Mouse (Mus musculus): Measurements from ENCODE around the gene Smarca1. TPM values are rescaled to one million over a fixed set of nuclear protein-coding genes. Genes with fewer than 3 reads are reported as not detected.

Gene Smarca1
- not detected in 2 replicates for total RNA-seq (2017)

DNA sequence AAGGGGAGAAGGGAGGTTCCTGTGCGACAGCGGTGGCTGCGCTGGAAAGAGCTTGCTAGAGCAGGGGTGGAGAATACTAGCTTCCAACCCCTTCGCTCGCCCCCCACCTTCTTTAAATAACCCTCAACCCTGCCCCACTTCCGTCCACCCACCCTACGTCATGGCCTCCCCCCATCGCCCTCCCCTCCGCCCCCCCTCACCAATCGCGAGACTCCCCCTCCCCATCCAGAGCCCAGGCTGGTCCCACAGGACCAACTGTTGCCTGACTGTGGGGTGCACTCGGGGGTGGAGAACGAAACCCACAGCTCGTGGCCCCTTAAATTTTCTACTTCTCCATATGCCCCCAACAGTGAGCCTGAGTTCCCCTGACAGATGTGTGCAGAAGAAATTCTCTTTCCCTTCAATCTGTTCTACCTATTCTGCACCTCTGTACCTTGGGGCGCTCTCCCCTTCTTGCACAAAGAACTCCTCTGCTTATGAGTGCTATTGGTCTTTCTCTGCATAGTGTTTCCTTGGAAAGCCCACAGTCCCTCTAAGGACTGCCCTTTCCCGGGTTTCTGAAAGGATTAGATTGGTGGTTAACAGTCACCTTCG is at the start of gene Smarca1:
TSS of gene Smarca1 (minus strand) at position 544 of the 594 bp plus-strand sequence.
- ATAC-seq (replicated peaks; ENCODE audit: low read depth, poor library complexity, severe bottlenecking): 0 out of 2 replicates have a peak, but pooled peaks have one; percentile 36

DNA sequence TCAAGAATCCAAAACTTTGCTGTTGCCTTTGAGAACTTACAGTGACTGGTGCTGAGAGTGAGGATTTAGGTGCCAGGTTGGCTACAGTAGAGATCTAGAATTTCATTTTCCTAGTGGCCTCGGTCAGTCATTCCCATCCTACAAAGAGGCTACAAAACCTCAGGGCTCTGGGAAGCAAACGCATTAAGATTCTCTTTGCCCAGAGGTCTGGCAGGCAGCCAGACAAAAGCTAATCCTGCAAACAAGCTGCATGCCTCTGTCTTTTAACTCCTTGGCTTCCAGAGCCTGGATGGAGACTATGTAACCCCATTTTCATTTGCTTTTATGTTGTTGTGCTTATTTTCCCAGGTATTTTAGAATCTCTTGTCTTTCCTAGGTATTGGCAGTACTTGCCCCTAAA is 45.0 kb upstream of the Smarca1 start:
- no peak for ATAC-seq (replicated peaks; ENCODE audit: low read depth, poor library complexity, severe bottlenecking)

DNA sequence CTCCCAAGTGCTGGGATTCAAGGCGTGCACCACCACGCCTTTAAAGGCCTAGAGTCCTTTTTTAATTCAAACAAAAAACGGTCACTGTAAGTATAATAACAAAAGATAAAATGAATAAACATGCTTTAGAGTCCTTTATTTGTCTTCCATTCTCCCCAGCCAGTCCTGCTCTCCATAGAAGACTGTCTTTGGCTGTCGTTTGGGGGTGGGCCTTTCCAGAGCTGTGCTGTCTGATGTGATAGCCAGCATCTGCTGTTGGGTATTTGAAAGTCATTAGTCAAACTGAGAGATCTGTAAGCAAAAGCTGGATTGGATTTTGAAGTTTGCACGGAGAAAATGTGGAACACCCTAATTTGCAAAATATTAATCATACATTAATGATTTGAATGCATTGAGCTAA is 44.1 kb upstream of the Smarca1 start:
- no peak for ATAC-seq (replicated peaks; ENCODE audit: low read depth, poor library complexity, severe bottlenecking)

DNA sequence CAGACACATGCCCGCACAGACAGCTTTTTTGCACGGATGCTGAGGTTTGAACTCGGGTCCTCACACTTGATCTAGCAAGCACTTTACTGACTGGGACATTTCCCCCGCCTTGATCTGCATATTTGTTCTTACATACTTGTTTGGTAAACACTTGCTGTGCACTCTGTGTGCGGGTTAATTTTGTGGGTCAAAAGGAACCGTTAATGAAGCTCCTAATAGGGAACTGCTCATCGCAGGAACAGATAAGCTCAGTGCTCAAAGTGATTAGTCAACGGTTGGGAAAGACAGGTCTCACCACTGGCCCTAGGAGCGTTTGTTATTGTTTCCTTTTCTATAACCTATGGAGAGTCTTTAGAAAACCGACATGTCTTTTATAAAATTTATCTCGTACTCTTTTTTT is 41.6 kb upstream of the Smarca1 start:
- ATAC-seq (replicated peaks; ENCODE audit: low read depth, poor library complexity, severe bottlenecking): no peak

DNA sequence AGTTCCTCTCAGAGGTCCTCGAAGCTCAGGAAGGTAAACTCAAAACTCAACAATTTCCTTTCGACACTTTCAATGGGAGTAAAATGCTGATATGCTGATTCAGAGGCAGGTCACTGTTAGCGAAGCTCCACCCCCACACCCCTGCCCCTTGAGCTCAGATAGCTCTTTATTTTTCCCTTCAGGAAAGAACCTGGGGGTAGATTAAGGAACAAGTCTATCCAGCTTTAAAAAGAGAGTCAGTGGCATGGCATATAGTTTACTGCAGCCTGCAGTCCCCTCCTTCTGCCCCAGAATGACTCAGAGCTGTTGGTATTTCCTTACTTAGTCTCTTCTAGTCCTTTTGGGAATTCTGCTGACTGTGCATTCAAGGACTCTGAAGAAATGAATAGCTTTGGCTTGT is 37.7 kb upstream of the Smarca1 start:
- no peak for ATAC-seq (replicated peaks; ENCODE audit: low read depth, poor library complexity, severe bottlenecking)

DNA sequence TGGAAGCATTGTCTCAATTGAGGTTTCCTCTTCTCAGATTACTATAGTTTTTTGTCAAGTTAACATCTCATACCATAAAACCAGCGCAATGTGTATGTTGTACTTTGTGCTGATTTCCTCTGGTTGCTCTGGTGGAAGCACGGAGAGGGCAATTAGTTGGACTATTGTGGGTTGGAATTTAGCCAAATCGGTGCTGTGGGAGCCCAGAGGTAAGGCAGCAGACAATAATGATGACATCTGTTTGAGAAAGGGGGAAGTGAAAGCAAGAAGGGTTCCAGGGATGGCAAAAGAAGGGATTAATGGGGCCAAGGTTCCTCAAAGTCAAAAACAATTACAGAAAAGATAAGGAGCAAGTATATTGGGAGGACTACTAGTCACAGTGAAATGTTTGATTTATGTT is 35.2 kb upstream of the Smarca1 start:
- peak; percentile 87 for ATAC-seq (replicated peaks; ENCODE audit: low read depth, poor library complexity, severe bottlenecking)

DNA sequence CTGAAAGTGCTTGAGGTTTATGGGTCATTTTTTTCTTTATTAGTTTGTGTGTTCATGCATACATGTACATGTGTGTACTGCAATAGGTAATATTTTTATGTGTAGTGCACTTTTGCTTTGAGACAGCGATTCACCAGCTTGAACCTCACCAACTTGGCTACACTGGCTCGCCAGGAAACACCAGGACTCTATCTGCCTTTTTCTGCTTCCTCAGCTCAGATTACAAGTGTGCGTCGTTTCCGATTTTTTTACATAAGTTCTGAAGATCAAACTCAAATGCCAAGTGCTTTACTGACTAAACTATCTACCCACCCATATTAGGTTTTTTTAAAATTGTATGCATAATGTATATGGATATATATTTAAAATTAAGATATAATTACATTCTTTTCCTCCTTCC is 27.8 kb upstream of the Smarca1 start:
- ATAC-seq (replicated peaks; ENCODE audit: low read depth, poor library complexity, severe bottlenecking): peak; percentile 54

DNA sequence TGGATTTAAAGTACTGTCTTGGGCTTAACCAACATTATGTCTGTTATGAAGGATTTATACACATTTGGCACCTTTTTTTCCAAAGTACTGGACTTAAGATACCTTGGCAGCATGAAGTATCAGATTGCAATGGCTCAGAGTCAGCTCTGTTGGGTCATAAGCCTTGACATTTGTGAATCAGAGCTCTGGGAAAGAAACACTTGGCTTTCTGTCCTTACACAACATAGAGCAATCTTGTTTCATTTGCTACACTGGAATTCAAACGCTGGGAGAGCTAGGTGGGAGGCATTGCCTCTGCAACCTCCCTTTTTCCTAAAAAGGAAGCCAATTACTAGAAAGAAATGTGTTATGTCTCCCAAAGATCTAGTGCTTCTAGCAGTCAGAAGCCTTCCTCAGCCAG is 24.1 kb upstream of the Smarca1 start:
- ATAC-seq (replicated peaks; ENCODE audit: low read depth, poor library complexity, severe bottlenecking): no peak

DNA sequence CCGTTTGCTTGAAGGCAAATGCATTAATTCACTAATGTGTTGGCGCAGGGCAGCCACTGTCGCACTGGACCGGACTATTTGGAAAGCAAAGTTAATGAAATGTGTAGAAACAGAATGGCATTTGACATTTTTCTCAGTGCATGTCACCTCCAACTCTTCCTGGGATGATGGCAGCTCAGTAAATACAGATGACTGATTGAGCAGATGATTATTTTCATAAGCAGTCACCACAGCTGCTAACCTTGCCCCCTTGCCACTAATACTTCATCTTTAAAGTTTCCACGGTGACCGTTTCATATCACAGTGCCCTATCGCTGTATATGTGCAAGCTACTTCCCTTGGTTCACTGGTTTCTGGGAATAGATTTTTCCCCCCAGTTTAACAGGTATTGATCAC is 20.8 kb upstream of the Smarca1 start:
- ATAC-seq (replicated peaks; ENCODE audit: low read depth, poor library complexity, severe bottlenecking): peak; percentile 52

DNA sequence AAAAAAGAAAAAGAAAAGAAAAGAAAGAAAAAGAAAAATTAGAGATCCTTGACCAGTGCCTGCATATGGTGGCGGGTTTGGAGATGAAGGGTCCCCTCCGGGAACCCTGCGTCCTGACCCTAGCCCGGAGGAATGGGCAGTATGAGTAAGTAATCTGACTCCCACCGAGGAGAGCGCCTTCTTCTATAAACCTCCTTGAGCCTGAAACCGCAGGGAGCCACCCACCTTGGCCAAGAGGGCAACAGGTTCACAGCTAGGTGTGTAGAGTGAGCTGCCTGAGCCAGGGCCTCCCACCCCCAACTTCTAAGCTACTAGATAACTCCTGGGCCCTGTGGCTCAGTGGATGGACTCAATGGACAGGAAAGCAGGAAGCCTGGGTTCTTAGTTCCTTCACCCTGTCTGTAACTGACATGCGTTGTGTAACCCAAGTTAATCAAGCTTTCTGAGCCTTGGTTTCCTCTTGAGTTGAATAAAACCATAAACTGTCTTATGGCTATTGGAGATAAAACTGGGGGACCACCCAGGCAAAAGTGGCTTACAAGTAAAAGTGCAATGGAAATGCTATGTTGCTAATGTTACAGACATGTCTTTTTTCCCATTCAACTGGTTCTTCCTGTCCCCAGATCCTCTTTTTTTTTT is 20.2 kb upstream of the Smarca1 start:
- peak; percentile 85 for ATAC-seq (replicated peaks; ENCODE audit: low read depth, poor library complexity, severe bottlenecking)

DNA sequence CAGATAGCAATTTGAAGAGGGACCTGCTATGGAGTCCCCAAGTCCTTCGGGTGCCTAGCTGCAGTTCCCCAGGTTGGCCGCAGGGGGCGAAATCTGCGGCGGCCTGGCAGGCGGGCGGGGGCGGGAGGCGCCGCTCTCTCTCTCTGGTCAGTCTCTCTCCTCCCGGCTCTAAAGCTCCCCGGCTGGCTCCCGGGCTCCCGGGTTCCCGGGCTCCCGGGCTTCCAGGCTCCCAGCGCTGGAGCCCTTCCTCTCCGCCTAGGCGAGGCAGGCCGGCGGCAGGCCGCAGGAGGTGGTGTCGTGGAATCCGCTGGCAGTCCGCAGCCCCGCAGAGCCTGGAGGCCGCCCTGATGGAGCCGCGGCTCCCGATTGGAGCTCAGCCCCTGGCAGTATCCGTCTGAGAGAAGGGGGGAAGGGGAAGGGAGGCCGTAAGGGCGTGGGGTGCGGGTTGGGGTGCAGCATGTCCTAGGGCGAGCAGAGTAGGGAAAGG is 19.6 kb upstream of the Smarca1 start, which contains the start of gene Ocrl:
TSS of gene Ocrl (plus strand) at position 82 of the 487 bp plus-strand sequence.
- ATAC-seq (replicated peaks; ENCODE audit: low read depth, poor library complexity, severe bottlenecking): peak; percentile 55

DNA sequence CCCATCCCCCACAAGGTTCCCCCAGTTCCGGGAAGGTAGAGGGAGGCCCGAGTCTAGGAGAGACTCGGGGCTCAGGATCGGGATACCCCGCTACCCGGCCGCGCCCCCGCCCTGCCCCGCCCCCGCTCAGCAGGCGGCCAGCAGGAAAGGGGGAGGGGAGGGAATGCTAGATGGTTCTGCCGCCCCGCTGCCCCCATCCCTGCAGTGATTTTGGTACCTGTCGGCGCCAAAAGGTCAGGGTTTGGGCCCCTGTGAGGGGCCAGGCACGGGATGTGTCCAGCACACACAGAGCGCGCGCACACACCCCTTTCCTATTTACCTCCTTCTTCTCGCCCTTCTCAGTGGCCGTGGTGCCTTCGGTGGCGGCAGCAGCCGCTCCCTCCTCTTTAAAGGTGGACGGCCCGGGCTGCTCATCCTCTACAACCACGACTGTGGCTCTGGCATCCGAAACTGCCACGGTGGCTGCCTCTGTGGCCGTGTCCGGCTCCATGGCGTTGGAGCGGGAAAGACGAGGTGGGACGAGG is 805 bp downstream of the Smarca1 start:
- ATAC-seq (replicated peaks; ENCODE audit: low read depth, poor library complexity, severe bottlenecking): 0 out of 2 replicates have a peak, but pooled peaks have one; percentile 36

DNA sequence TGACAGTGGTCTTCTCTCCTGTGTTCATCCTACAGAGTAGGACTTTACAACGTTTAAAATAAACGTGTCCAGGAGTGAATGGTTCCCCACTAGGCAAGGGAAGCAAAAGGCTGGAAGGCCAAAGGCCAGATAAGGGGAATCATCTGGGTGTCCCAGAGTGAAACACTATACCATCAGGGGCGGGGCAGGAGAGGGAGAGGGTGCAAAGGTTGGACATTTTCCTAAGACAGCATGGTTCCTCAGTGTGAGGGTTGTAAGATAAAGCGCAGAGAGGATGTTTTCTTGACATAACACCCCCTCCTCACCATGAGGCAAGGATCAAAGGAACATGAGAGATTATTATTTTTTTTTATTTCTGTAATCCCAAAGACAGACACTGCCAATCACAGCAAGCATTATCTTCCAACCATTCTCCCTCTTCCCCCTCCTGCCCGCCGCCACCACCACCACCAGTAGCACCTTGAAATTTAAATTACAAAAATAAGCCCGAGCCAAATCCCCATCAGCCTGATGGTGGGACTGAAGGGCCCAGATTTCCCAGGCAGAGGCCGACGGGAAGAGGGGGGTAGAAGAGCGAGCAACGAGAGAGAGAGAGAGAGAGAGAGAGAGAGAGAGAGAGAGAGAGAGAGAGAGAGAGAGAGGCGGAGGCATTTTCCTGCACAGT is 1.4 kb downstream of the Smarca1 start:
- no peak for ATAC-seq (replicated peaks; ENCODE audit: low read depth, poor library complexity, severe bottlenecking)

DNA sequence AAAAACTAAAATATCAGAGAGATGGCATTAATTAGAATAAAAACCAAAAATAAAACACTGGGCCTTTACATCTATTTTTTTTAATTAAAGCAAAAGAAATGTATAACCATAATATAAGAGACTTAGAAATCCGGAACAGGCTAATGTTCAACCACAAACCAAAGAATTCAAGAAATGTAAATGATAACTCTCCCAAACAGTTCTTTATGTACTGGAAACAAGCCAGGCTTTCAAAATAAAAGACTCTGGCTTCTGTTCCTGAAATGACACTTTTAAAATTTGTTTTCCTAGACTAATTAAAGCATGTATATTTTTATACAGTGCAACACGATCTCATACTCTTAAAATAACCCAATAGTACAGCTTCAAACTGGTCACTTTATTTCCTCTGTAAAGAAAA is 5.4 kb downstream of the Smarca1 start:
- ATAC-seq (replicated peaks; ENCODE audit: low read depth, poor library complexity, severe bottlenecking): no peak

DNA sequence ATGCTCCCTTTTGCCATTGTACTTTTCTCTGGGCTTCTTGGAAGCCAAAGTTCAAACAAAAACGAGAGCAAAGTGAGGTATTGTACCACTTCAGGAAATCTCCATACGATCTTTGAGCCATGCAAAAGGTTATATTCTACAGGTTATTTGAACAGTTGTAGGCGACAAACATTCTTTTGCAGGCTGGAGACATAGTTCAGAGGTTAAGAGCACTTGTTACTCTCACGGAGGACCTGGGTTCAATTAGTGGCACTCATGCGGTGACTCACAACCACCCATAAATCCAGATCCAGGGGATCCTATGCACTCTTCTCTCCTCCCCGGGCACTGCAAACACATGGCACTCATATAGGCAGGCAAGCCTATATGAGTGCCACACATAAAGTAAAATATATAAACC is 10.0 kb downstream of the Smarca1 start:
- no peak for ATAC-seq (replicated peaks; ENCODE audit: low read depth, poor library complexity, severe bottlenecking)

DNA sequence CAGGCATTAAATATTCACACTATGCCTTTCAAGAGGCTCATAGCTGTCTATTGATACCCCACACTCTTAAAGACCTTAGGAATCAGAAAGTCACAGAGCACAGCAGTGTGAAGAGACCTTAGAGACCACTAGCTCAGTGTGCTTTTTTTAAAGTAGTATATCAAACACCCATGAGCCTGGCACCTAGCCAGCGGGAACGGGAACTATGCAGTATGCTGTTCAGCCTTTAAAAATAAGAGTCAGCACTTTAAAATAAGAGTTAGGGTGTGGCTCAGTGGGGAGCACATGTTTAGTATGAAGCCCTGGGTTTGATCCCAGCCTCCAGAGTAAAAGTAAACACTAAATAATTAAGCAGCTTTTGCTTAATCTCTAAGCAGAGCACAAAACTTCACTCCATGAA is 12.7 kb downstream of the Smarca1 start:
- peak; percentile 68 for ATAC-seq (replicated peaks; ENCODE audit: low read depth, poor library complexity, severe bottlenecking)

DNA sequence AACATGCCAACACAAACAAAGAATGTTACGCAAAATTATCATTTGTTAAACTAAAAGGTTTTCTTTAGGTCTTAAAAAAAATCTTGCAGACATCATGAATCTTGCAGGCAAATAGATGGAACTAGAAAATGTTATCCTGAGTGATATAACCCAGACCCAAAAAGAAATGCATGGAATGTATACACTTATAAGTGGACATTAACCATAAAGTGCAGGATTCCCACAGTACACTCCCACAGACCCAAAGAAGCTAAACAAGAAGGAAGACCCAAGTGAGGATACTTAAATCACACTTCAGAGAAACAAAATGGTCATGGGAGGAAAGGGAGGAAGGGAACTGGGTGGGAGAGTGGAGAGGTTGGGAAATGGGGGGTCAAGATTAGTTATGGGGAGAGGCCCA is 34.2 kb downstream of the Smarca1 start:
- no peak for ATAC-seq (replicated peaks; ENCODE audit: low read depth, poor library complexity, severe bottlenecking)

DNA sequence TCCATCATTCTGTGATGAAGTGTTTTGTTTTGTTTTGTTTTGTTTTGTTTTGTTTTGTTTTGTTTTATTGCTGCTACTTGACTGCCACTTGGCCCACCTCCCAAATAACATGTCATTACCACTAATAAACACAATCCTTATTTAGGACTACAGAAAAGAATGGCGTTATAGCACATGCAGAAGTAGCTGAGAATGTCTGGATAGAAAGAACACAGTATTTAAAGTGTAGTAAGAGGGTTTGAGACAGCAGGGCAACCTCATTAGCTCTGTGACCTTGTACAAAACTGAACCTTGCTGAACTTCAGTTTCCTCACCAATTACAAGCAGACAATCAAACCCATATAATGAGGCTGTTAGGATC is 57.0 kb downstream of the Smarca1 start:
- no peak for ATAC-seq (replicated peaks; ENCODE audit: low read depth, poor library complexity, severe bottlenecking)

DNA sequence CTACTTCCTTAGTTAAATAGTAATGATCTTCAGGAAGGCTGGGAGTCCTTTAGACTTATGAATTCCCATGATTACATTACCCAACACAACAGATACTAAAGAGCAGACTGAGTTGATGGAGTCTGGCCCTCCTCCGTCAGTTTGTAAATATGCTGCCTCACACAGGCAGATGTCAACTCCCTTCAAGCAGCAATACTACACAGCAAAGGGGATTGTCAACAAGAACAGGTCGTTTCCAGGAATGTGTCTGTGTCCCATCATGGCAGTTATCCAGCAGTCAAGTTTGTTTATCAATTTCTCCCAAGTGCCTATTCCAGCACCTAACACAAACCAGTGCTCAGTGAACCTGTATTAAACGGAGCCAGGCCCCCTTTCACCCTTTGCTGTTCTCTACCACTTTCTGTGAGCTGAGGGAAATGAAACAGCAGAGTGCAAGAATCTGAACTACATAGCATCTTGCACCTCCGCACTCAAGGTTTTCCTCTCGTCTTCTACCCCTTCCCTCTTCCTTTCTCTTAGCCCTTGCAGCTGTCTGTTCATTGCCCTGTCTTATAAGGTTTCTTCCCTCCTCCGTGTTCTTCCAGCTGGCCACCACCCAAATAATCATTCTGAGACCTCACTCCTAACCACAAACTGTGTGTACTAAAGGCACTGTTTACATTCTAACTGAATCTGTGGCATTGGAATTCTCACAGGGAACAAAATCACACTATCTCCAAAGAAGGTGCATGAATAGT is 57.5 kb downstream of the Smarca1 start:
- no peak for ATAC-seq (replicated peaks; ENCODE audit: low read depth, poor library complexity, severe bottlenecking)

DNA sequence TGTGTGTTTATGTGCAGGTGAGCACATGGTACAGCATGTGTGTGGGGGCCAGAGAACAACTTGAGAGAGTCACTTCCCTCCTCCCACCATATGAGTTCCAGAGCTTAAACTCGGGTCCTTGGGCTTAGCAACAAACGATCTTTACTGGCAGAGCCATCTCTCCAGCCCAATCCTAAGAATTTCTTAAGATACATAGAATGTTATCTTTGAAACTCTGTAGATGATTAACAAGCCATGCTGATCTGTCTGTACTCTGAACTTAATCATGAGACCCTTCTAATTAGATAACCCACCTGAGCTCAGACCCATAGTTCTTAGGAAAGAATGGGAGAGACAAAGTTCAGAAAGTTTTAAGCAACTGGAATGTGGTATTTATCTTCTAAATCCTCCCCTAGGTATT is 59.3 kb downstream of the Smarca1 start:
- no peak for ATAC-seq (replicated peaks; ENCODE audit: low read depth, poor library complexity, severe bottlenecking)

DNA sequence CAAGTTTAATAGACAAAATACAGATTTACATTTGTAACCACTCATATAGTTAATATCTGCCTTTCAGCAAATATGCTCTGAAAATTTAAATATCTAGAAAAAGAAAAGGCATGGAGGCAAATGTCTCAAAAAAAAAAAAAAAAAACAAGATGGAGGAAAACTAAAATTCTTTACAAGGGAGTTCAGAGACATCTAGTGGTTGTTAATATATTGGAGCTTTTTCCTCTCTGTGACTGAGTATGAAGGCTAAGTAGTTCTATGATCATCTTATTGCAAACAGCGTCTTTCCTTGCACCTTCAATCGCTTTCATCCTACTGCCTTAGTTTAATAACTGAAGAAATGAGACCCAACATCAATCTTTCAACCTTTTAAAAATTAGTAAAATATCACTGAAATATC is 72.2 kb downstream of the Smarca1 start:
- no peak for ATAC-seq (replicated peaks; ENCODE audit: low read depth, poor library complexity, severe bottlenecking)
